Mouse (Mus musculus): ENCODE measurements at regions not wholly inside any gene's neighbourhood (a gene's known extent, or its start where the extent isn't known, plus 50 kb on each side); places are given as distances from the start of the nearest gene placed in this dataset.

GRCm38 (mm10) chr1:137618231-137618630, 557.3 kb downstream of the Ptprc start:
- TF ChIP-seq GATA1 (IDR thresholded peaks at IDR 0.05; ENCODE audit: borderline replicate concordance, low read length) (no peak), FLI1 (IDR thresholded peaks at IDR 0.05; ENCODE audit: low read length) (no peak)
